Mouse (Mus musculus) stomach, postnatal 0 days (tissue): ENCODE data around the gene Ypel3.

Source experiments
- CTCF ChIP-seq: IDR thresholded peaks from 2 replicates; pipeline ENCODE4 v1.5.1; 2016; ENCODE audit warnings: antibody characterized with exemption, low read depth, mild to moderate bottlenecking, moderate library complexity
- EP300 ChIP-seq: optimal IDR thresholded peaks from 2 replicates; pipeline ENCODE3; 2016; ENCODE audit warnings: antibody characterized with exemption

- TF ChIP-seq EP300, result no peak
- TF ChIP-seq CTCF, result no peak
These were observed 33.1 kb downstream of the Ypel3 start for GRCm38 (mm10) chr7:126809723-126810369.
